Mouse (Mus musculus) brain, embryonic 14.5 days (tissue): Measurements from ENCODE around the gene Ppp1r3c.

Source experiments
- CTCF ChIP-seq: fragments of 200-500 bp; IDR thresholded peaks from 2 replicates; pipeline ENCODE4 v1.5.1; 2012; ENCODE audit warnings: inconsistent platforms, mild to moderate bottlenecking, moderate library complexity, borderline replicate concordance; ENCODE audit not compliant: insufficient read depth, insufficient read length; ENCODE audit errors: extremely low read depth
- POLR2A ChIP-seq: fragments of 200-500 bp; IDR thresholded peaks from 2 replicates; pipeline ENCODE4 v1.6.1; 2012; ENCODE audit warnings: mild to moderate bottlenecking, inconsistent platforms, borderline replicate concordance; ENCODE audit not compliant: poor library complexity, insufficient read depth, insufficient read length, severe bottlenecking; ENCODE audit errors: extremely low read depth

- TF ChIP-seq POLR2A (no peak), CTCF (no peak)
These were observed 23.4 kb downstream of the Ppp1r3c start for GRCm38 (mm10) chr19:36713092-36713491.
